Mouse (Mus musculus) ES-Bruce4 (cell line): ENCODE results near the gene Lpar1.

Source experiments
- CTCF ChIP-seq: IDR thresholded peaks from one replicate; pipeline ENCODE4 v1.8.1; 2011; ENCODE audit warnings: low read depth, low read length
- EP300 ChIP-seq: IDR thresholded peaks from 2 replicates; pipeline ENCODE4 v1.6.1; 2011; ENCODE audit warnings: low read depth, low read length; ENCODE audit not compliant: insufficient read depth
- POLR2A ChIP-seq: IDR thresholded peaks from one replicate; pipeline ENCODE4 v1.8.1; 2011; ENCODE audit warnings: low read length; ENCODE audit not compliant: insufficient read depth

GRCm38 (mm10) chr4:58448825-58449224, 104.9 kb downstream of the Lpar1 start:
- no peak for TF ChIP-seq CTCF
- no peak for TF ChIP-seq POLR2A
- no peak for TF ChIP-seq EP300
